Mouse (Mus musculus) liver, adult (tissue): Measurements from ENCODE around the gene Adgrb3.

Experiments
- GATA4 ChIP-seq: IDR thresholded peaks from 2 replicates; pipeline ENCODE4 v1.6.1; 2014; ENCODE audit warnings: mild to moderate bottlenecking, low read length; ENCODE audit not compliant: insufficient replicate concordance

Gene Adgrb3

DNA sequence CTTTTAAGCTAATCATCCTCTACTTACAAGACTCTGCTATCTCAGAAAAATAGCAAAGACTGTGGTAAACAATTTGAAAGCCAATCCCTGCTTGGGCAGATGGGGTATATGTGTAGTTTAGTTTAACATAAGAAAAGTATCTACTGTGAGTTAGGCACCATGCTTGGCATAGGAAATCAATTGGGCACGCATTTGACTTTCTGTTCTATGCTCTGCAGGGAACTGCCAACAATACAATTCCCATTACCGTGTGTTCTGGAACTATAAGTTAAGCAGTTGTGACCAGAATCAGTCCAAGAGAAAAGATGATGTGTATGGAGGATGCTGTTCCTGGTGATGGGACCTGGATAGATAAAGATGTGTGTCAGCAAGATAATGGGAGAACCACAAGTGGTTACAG lies 517.2 kb downstream of the Adgrb3 start:
- no peak for TF ChIP-seq GATA4

DNA sequence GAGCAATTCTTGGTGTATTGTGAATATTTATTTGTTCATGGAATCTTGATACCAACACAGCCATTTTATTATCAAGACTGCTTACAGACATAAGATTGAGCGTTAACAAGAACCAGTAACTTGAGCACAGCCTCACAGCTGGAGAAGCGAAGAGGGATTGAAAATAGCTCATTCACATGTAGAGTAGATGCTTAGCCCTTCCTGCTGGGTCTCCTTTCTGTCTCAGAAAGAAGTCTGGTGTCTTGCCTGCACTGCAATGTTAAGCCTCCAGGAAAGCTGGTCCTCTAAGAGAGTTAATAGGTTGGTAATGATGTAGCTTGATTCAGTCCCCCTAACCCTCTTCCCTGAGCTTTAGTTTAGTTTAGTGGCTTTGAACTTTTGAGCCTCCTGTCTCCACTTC lies 519.4 kb downstream of the Adgrb3 start:
- TF ChIP-seq GATA4 = no peak

DNA sequence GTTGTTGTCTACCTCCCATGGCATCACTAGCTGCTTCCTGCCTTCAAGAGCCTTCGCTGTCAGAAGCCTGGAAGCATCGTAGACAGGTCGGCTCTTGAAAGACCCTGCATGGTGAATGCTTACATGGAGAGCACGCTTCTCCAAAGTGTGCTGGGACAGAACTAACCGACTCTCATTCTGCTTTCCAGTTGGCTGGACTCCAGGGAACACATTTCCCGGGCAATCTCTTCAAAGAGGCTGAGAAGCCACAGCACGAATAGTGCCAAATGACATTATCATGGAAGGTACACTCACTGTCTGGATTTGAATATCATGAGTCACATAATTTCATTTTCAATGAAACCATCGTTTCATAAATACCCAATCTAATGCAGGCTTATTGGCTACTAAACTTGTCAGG lies 548.0 kb downstream of the Adgrb3 start:
- TF ChIP-seq GATA4 = no peak

DNA sequence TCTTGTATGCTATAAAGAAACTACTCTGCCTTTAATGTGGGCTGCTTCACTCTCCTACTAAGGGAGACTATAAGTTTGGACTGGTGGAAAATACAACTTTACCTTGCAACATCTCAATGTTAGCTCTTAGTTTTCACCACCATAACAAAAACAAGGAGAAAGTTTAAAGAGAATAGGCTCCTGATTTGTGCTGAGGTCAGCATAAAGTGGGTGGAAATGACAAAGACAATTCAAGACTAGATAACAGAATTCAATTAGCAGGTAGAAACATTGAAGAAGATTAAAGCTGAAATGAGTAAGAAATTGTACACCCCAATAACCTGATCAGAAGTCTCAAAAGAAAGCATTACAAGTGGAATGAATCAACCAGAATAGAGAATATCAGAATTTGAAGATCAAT lies 578.9 kb downstream of the Adgrb3 start:
- TF ChIP-seq GATA4 = no peak

DNA sequence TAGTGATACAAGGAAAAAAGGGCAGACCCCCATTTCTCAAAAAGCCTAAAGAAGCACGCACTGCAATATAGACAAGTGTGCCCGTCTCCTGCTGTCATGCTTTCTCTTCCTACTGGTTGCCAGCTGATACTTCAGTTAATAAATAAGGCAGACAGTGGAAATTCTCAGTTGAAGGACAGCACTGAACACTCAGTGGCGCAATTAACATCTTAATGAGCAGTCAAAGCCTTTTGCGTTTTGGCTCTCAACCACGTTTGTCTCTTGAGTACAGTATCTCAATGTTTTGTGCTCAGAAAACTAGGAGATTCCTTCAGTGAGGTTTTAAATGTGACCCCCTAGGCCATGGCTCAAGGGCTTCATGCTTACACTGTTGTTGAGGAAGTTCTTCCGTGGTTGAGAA lies 587.1 kb downstream of the Adgrb3 start:
- no peak for TF ChIP-seq GATA4

DNA sequence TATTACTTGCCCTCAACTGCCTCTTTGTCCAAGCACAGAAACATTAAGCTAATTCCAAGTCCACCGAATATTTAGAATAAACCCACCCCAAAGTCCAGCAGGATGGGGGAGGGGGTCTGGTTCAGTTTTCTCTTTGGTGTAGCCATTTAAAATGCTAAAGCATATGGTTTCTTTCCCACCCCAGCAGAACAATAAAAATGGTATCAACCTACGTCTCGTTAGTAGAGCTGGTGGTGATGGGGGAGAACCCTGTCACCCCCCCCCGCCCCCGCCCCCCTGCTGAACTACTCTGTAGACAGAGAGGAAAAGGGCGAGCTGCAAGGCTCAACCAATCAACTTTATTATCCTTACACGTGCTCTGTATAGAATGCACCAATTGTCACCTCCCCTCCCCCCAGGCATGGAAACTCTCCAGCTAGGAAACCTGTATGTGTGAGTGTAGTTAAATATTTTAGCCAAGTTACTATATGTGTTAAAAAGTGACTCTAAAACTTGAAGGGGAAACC lies 600.2 kb downstream of the Adgrb3 start:
- no peak for TF ChIP-seq GATA4

DNA sequence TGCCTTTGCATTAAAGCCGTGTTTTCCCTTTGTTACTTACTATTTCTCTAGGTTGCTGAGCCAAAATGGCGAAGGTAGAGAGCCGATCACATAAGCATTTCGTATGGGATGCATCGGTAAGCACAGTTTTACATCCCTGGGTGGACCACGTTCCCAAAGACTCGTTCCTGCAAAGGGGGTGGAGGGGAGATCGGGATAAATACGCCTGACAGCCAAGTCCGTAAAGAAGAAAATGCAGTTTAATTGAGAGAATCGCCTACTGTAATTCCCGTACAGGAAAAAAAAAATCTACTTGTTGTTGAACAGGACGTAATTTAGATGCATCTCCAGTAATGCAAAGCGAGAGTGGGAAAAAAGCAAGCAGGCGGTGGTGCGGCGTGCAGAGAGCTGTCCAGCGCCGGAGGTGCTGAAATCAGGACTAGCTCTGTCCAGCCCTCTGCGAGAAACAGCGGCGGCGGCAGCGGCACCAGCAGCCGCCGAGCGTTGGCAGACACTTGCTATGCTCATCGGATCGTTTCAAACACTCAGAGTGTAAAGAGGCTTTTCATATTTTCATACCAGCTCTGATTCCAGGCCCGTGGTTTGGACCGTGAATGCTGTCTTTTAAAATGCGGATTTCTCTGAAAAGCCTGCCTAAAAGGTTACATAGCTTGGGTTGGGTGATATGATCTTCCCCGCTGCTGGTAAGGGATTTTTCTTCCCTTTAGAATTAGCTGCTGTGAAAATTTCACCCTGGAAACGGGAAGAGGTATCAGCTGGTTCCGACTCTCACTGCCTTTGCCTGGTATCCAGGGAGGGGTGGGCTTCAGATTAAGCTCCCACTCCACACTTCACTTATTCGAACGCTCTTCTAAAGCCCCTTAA lies 600.9 kb downstream of the Adgrb3 start:
- TF ChIP-seq GATA4 = no peak

DNA sequence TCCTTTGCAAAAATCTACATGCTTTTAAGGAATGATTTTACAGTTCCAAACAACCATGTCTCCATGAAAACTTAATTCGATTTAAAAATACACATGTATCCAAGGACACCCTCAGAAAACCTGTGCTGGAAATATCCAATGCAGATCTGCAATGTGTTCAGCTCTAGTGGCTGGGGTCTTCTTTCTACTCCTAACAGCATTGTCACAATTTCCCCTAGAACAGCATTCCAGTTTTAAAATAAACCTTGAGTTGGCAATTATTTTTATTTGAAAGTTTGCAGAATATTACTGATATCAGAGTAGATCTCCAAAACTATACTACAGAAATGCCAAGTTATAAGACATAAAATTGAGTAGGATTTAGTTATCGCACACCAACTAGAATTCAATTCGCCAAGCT lies 601.6 kb downstream of the Adgrb3 start:
- no peak for TF ChIP-seq GATA4

DNA sequence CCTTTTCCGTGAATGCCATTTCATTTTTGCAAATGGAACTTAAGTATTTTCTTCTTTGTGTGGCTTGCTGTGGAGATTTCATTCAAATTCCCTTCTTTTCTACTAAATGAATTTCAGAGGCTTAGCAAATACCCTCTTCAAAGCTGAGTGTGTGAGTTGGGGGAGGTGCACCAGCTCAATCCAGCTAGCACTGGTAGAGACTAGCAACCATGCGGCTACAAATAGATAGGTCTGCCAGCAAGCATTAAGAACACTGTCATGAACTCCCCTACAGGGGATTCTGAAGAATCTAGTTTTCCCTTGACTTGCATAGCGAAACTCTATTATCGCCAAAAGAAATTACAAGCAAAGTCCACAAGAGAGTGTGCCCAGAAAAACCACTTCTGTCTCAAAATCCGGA lies 624.9 kb downstream of the Adgrb3 start:
- TF ChIP-seq GATA4 = no peak

DNA sequence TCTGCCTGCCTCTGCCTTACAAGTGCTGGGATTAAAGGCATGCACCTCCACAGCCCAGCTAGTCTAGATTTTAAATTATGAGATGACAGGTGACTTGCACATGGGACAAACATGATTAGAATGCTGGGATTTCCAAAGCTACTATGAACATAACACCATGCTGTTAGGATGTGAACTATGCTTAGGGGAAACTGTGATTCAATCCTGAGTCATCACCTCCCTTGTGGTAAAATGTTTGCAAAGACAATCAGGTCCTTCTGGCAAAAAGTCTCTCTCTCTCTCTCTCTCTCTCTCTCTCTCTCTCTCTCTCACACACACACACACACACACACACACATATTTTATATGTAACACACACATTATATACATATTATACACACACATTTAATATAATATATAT lies 630.1 kb downstream of the Adgrb3 start:
- TF ChIP-seq GATA4 = no peak

DNA sequence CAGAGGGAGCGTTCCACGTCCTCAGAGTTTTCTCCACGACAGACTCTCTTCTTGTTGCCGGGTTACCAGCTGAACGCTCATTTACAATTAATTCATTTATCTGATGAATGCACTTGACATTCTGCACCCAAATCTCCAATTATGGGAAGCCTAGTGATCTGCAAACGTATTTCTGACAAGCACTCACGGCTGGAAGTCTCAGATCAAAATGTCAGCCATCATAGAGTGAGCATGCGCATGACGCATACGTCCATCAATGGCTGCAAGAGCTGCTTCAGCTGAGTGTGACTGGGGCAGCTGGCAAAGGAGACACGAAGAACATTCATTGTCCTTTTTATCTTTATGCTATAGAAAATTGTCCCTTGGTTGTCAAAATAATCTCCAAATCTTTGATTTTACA lies 637.5 kb downstream of the Adgrb3 start:
- TF ChIP-seq GATA4 = no peak

DNA sequence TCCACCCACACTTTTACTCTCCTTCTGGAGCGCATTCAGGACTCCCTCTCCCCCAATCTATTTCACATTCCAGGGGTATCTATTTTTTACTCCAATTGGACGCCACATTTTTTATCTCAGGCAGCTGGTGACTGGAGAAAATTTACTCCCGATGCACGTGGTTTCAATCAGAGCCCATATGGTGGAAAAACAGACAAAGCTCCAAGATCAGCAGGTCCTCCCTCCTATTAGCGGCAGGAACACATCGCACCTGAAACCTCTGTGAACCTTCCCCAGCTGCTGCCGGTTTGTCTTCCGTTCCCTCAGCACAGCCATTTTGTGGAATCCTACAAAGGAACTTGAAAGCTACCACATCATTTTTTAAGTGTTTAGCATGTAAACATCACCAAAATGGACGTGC lies 640.2 kb downstream of the Adgrb3 start:
- no peak for TF ChIP-seq GATA4

DNA sequence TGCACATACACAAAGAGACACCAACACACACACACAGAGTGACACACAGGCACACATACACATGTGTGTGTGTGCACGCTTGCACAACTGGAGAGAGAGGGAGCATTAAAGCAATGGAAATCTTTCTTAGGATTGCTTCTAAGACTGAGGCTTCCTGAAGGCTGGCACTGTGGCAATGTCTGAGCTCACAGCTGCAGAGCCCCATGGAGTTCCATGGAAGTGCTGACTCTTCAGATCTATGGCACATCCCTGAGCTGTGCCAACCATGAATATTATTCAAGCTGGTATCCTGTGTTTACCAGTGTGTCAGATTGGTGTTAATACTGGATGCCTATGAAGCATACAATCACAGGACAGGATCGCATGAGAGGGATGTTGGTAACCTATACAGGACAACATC lies 643.6 kb downstream of the Adgrb3 start:
- TF ChIP-seq GATA4 = no peak

DNA sequence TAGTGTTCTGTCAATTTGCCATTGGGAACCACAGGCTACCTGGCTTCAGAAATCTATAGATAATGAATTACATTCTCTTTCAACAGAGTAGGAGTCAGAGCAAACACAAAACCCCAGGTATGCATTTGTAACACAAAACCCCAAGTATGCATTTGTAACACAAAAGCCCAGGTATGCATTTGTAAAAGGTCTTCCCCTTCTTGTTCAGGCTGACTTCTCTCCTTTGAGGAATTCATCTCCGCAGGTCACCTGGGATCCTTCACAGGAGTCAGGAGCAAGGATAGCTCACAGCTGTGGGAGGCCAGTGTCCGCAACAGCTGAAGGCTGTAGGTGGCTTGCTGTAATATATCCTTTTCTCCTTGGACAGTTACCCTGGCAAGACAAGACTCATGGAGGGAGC lies 647.6 kb downstream of the Adgrb3 start:
- no peak for TF ChIP-seq GATA4

DNA sequence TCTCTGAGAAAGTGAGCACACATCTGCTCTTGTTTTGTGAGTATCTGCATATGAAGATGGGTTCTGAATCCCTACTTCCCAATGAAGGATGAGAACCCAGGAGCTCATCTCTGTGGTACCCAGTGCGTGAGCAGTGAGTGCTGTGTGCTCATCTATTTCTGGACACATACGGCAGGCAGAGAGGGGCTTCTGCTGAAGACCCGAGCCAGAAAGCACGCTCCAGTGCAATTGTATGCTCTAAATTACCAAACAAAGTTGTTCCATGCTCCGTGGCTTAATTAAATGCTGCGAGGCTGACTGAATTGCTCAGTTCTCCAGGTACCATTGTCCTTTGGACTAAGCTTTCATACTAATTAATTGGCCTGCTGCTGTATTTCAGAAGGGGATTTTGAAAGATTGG lies 648.9 kb downstream of the Adgrb3 start:
- no peak for TF ChIP-seq GATA4

DNA sequence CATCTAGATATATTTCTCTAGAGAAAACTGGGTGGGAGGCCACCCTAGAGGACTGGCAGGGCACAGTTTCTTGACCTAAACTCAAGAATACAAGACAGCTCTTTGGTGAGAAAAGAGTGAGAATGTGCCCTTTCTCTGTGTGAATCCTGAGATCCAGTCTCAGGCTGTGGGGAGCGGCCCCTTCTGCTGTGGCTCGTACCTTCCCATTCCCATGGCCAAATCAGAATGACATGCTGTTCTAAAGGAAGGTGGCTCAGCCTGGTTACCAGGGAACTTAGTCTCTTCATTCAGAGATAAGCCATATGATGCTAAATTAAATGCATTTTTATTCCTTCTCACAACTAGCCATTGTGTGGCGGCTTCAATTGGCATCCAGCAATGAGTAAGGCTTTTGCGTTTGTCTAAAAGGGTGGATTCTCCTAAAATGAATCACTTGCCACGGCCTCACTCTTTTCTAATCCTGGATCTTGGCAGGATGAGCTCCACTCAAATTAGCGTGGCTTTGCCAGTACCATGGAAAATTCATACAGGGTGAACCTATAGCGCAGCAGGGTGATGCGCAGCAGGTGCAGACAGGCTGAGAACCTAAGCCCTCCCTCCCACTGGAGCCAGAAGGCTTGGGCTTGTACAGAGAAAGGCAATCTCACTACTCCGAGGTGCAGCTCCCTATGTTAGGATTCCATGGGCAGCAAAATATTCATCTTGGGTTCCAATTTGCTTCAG lies 649.5 kb downstream of the Adgrb3 start:
- no peak for TF ChIP-seq GATA4
